Mouse (Mus musculus) ES-E14 (cell line): Measurements from ENCODE around the gene Tasp1. TPM values are rescaled to one million over a fixed set of nuclear protein-coding genes. Genes with fewer than 3 reads are reported as not detected.
"Not testable (repeated sequence)": the region's sequence is repeated elsewhere in the genome, so short reads cannot be mapped to it uniquely, and the experiment has no call there.

Source experiments
- DNase-seq: peaks from one replicate; pipeline ENCODE4 v3.0.0-alpha.2; 2013; ENCODE audit warnings: low read depth, low spot score
- H3K27ac ChIP-seq: 2 replicates; pipeline ENCODE4 v1.5.1; 2012; ENCODE audit warnings: low read depth, mild to moderate bottlenecking, low read length, moderate library complexity, mixed read lengths; ENCODE audit not compliant: poor library complexity, insufficient read depth, severe bottlenecking
- H3K36me3 ChIP-seq: 2 replicates; pipeline ENCODE4 v1.6.1; 2012; ENCODE audit warnings: mild to moderate bottlenecking, low read length, moderate library complexity, mixed read lengths; ENCODE audit not compliant: control insufficient read depth, poor library complexity, insufficient read depth, severe bottlenecking
- H3K4me1 ChIP-seq, 2 experiments: fragments of 150-350 bp in 1 of 2; sonication (generic) in 1 of 2; 2 replicates each; pipeline ENCODE4 v1.6.1; 2012; ENCODE audit warnings: low read length in 2 of 2, mild to moderate bottlenecking in 1 of 2, mixed read lengths in 1 of 2; ENCODE audit not compliant: control insufficient read depth in 2 of 2, insufficient read depth in 2 of 2, poor library complexity in 1 of 2
- H3K4me3 ChIP-seq, 2 experiments: fragments of 150-350 bp in 1 of 2; sonication (generic) in 1 of 2; 2 replicates each; pipeline ENCODE4 v1.5.1; 2012; ENCODE audit warnings: low read length in 2 of 2, low read depth in 1 of 2, mild to moderate bottlenecking in 1 of 2, mixed read lengths in 1 of 2; ENCODE audit not compliant: insufficient read depth in 1 of 2, poor library complexity in 1 of 2, severe bottlenecking in 1 of 2
- H3K9ac ChIP-seq: 2 replicates; pipeline ENCODE4 v1.6.1; 2012; ENCODE audit warnings: low read depth, mild to moderate bottlenecking, low read length, mixed read lengths; ENCODE audit not compliant: poor library complexity, insufficient read depth, severe bottlenecking
- H3K9me3 ChIP-seq: fragments of 150-350 bp; sonication (generic); 2 replicates; pipeline ENCODE4 v1.6.1; 2012; ENCODE audit warnings: low read depth, mild to moderate bottlenecking, low read length; ENCODE audit not compliant: control insufficient read depth, insufficient read depth
- CHD2 ChIP-seq: IDR thresholded peaks from 2 replicates; pipeline ENCODE4 v1.6.1; 2014; ENCODE audit warnings: mild to moderate bottlenecking, low read depth, low read length, inconsistent platforms
- HCFC1 ChIP-seq: IDR thresholded peaks from 2 replicates; pipeline ENCODE4 v1.6.1; 2012; ENCODE audit warnings: low read length, inconsistent platforms, borderline replicate concordance; ENCODE audit not compliant: insufficient read depth
- MAFK ChIP-seq: IDR thresholded peaks from 2 replicates; pipeline ENCODE4 v1.6.1; 2014; ENCODE audit warnings: mild to moderate bottlenecking, low read depth, low read length, inconsistent platforms; ENCODE audit not compliant: insufficient read depth
- ZC3H11A ChIP-seq: IDR thresholded peaks from 2 replicates; pipeline ENCODE4 v1.6.1; 2012; ENCODE audit warnings: low read depth, mild to moderate bottlenecking, inconsistent platforms, low read length, borderline replicate concordance
- ZNF384 ChIP-seq: IDR thresholded peaks from 2 replicates; pipeline ENCODE4 v1.6.1; 2012; ENCODE audit warnings: low read depth, low read length, inconsistent platforms
- in situ Hi-C, 2 experiments: fragments of 600-800 bp; cut with MboI; formaldehyde crosslinking; loops; one replicate each; pipeline ENCODE4 v1.15.1; 2025; ENCODE audit warnings: low sequenced_read_pairs in 2 of 2, inconsistent platforms in 1 of 2; ENCODE audit not compliant: unreplicated experiment in 2 of 2
- total RNA-seq: library from RNA; depleted of rRNA; stranded (reverse); fragments of 300-350 nt; gene quantifications from 2 replicates; pipeline ENCODE4 v1.2.3, GENCODE M21; 2012

Gene Tasp1
- total RNA-seq, 1 experiment, result 11.2 TPM

- Histone ChIP-seq H3K4me3 (no peak overlapping the region), H3K4me1 (no peaks in the 10 kb centered on the region), H3K9me3 (no peaks in the 10 kb centered on the region), H3K36me3 (no peaks in the 10 kb centered on the region), H3K27ac (no peak overlapping the region), H3K9ac (no peak overlapping the region)
- in situ Hi-C loops, result no loop called here
- no peak for DNase-seq
- TF ChIP-seq HCFC1 (no peak), CHD2 (no peak), ZNF384 (no peak), ZC3H11A (no peak), MAFK (no peak)
These were observed 26.8 kb upstream of the Tasp1 start for GRCm38 (mm10) chr2:140093433-140093832.

- H3K27ac ChIP-seq, result no peak overlapping the region
- H3K9ac ChIP-seq, result no peak overlapping the region
- in situ Hi-C loops, result no loop called here
- H3K36me3 ChIP-seq, result no peaks in the 10 kb centered on the region
- no peak for TF ChIP-seq HCFC1
- TF ChIP-seq CHD2, result no peak
- TF ChIP-seq ZNF384, result no peak
- no peak for TF ChIP-seq ZC3H11A
- no peak for TF ChIP-seq MAFK
- H3K4me3 ChIP-seq, result no peak overlapping the region
- H3K4me1 ChIP-seq, result peaks cover 1 to 4% of the 10 kb centered on the region in 2 experiments; a peak in 1 of 4 replicates
- H3K9me3 ChIP-seq, result no peaks in the 10 kb centered on the region
- DNase-seq, result no peak
These were observed 17.6 kb upstream of the Tasp1 start for GRCm38 (mm10) chr2:140084245-140084644.

- H3K36me3 ChIP-seq, result no peaks in the 10 kb centered on the region
- in situ Hi-C loops, result no loop called here
- TF ChIP-seq ZC3H11A, result no peak
- TF ChIP-seq MAFK, result no peak
- TF ChIP-seq HCFC1, result no peak
- no peak for TF ChIP-seq ZNF384
- TF ChIP-seq CHD2, result no peak
- no peak for DNase-seq
- no peak overlapping the region for H3K27ac ChIP-seq
- H3K9me3 ChIP-seq, result no peaks in the 10 kb centered on the region
- H3K9ac ChIP-seq, result no peak overlapping the region
- no peak overlapping the region for H3K4me3 ChIP-seq
- H3K4me1 ChIP-seq, result peaks cover 1 to 17% of the 10 kb centered on the region in 2 experiments
These were observed 14.4 kb upstream of the Tasp1 start for GRCm38 (mm10) chr2:140080747-140081577.

- peak overlapping the region; percentile 75; the same call in 1 of the 2 replicates for H3K27ac ChIP-seq
- DNase-seq, H3K4me3 ChIP-seq, H3K36me3 ChIP-seq, H3K9me3 ChIP-seq, in situ Hi-C loops, H3K9ac ChIP-seq: not testable (repeated sequence)
- peaks cover 1 to 23% of the 10 kb centered on the region in 2 experiments for H3K4me1 ChIP-seq
These were observed 12.7 kb upstream of the Tasp1 start for GRCm38 (mm10) chr2:140079284-140079683.

GRCm38 (mm10) chr2:140078600-140079280, 12.1 kb upstream of the Tasp1 start:
- H3K4me1 ChIP-seq, result peaks cover 1 to 23% of the 10 kb centered on the region in 2 experiments
- H3K9ac ChIP-seq, result no peak overlapping the region
- H3K4me3 ChIP-seq, result no peak overlapping the region
- no peaks in the 10 kb centered on the region for H3K9me3 ChIP-seq
- in situ Hi-C loops, result no loop called here
- no peaks in the 10 kb centered on the region for H3K36me3 ChIP-seq
- no peak for DNase-seq
- TF ChIP-seq ZC3H11A (no peak), HCFC1 (no peak), CHD2 (no peak), MAFK (no peak), ZNF384 (no peak)
- peak overlapping the region; percentile 75 for H3K27ac ChIP-seq
